Mouse (Mus musculus) yolk sac, embryonic 10.5 days (tissue): ENCODE measurements around the gene Lactb.

Experiments used
- DNase-seq: peaks from one replicate; pipeline ENCODE4 v3.0.0-alpha.2; 2017; ENCODE audit warnings: low spot score

The Lactb gene

GRCm38 (mm10) chr9:66980458-66980857 lies 5.2 kb upstream of the Lactb start:
- peak; percentile 44 for DNase-seq

- DNase-seq, result no peak
These were observed 3.2 kb upstream of the Lactb start for GRCm38 (mm10) chr9:66978468-66978867.

DNA sequence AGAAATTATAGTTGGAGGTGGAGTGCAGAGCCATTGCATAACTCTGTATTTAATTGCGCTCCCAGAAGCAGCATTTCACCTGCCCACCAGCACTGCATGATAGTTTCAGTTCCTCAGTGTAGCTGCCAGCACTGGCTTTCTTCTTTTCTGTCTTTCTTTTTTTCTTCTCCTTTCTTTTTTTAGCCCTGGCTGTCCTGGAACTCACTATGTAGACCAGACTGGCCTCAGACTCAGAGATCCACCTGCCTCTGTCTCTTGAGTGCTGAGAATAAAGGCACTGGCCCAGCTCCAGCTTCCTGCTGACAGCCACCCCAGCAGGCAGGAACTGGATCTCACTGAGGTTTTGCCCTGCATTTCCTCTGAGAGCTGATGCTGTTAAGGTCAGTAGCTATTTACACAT lies 2.7 kb upstream of the Lactb start:
- DNase-seq, result no peak

DNA sequence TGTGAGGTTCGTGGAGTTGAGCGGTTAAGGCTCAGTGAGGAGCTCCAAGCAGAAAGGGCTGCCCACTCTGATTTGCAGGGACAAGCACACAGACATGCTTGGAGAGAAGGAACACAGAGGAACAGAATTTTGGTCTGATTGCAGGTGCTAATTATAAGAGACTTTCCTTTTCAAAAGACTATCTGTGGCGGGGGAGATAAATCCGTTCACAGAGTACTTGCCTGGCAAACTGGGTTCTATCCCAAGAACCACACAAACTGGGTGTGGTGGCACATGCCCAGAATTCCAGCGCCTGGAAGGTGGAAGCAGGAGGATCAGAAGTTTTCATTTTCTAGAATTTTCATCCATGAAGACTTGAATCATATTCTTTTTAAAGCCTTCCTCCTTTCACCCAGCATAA lies 1.8 kb upstream of the Lactb start:
- no peak for DNase-seq

DNA sequence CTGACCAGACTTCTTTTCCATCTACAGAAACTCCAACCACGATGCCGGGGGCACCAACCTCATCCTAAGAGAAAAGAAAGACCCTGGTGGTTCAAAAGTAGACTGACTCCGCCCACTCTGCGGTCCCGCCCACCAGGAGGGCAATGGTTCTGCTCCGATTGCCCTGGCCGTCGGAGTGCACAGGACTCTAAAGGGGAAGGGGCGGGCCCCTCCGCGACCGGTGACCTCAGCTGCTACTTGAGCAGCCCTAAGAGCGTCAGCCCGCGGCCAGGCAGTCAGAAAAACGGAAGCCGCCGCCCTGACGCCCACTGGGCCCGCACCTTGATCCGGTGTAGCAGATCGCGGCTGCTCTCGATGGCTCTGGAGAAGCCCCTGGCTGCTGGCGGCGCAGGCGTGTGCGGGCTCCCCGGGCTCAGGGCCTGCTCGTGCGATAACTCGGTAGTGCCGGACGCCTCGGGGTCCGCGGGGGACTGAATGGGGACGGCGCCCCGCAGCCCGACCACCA lies 511 bp downstream of the Lactb start:
- peak; percentile 89 for DNase-seq

DNA sequence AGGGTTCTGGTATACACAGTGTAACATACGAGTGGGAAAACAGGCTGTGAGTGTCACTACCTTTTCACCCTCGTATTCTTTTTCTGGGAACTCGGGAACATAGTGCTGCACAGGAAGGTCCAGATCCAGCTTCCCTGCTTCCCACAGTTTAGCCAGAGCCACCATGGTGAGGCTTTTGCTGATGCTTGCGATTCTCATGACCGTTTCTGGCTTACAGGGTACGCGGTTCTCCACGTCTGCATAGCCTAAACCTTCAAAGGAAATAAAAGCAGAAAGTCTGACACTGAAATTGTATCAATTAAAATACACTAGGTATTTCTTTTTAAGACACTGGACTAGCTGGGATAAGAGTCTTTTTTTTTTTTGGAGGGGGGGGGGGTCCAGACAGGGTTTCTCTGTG lies 4.2 kb downstream of the Lactb start:
- no peak for DNase-seq

GRCm38 (mm10) chr9:66967492-66967891 lies 7.8 kb downstream of the Lactb start:
- no peak for DNase-seq

DNA sequence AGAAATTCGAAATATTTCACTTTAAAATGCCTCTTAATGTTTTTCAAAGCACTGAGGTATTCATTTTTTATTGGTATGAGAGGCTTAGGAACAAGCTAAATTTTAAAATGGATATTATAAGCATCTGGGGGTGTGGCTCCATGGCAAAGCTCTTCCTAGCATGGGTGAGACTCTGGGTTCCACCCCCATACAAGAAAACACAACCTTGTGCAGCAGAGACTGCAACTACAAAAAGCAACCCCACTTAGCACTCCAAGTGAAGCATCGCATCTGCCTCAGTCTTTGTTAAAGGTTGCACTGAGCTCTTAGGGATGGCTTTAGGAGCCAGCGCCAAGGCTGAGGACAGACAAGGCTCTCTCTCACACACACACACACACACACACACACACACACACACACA lies 13.8 kb downstream of the Lactb start:
- DNase-seq, result no peak

DNA sequence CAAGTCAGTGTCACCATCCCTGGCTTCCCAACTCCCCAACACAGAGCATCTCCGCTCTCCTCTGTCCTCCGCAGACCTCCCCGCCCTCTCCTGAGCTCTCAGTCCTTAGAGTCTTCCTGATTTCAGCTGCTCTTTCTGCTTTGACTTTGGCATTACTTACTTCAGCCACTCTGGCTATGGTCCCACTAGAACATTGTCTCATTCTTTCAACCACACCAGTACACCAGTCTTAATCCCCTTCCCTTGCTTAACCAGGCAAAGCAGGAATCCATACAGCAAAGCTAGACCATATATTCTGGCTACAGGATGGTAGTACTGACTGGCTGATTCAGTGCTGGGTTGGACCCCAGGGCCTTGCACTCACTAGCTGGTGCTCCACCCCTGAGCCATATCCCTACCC lies 17.8 kb downstream of the Lactb start:
- no peak for DNase-seq

GRCm38 (mm10) chr9:66952886-66953285 lies 22.4 kb downstream of the Lactb start:
- DNase-seq, result no peak

GRCm38 (mm10) chr9:66952321-66952720 lies 23.0 kb downstream of the Lactb start:
- no peak for DNase-seq

DNA sequence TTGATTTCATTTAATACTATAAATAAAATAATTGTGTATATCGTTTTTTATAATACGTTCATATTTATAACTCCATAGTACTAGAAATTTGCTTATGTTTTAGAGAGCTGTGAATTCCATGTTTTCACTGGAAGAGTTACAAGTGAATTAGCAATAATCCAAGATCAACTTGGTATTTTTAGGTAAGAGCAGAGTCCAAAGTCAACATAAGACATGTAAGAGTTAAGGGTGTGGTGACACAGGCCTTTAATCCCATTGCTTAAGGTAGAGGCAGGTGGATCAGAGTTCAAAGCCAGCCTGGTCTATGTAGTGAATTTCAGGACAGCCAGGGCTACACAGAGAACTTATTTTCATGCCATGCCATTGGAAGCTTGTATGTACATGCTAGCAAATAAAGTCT lies 26.7 kb downstream of the Lactb start:
- DNase-seq, result no peak

- DNase-seq, result peak; percentile 98
These were observed 29.3 kb downstream of the Lactb start, which contains the start of gene Rps27l for GRCm38 (mm10) chr9:66945647-66946641. Gene Rps27l, plus strand, starts transcription at chr9:66946086.

DNA sequence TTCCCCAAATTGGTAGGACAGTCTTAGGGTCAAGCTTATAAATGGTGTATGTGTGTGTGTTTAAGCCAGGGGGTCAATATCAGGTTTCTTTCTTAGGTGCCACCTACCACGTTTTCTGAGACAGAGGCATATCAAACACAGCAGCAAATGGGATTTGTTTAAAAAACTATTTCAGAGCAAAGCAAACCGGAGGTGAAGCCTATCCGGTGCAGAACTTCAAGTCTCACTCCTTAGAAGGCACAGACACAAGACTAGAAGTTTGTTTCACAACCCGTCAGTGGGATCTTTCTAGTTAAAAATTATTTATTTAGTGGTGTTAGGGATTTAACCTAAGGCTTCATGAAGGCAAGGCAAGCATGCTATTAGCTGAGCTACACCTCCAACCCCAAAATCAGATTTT lies 30.1 kb downstream of the Lactb start:
- no peak for DNase-seq

DNA sequence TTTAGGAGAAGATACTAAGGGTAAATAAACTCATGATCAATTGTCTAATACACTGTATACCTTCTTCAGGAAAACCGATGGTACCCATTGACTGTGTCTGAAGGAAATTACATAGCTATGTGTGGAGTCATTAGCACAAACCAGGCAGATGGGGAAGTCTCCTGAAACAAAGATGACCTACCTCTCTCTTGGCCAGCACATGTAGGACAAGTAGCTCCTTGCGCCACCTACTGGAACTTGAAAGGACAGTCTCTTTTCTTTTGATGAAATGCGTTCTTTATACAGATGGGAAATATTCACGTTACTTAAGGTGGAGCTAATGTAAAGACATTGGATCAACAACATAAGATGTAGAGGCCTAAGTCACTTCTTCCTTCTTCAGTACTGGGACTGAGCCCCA lies 36.4 kb downstream of the Lactb start:
- peak; percentile 23 for DNase-seq

GRCm38 (mm10) chr9:66937507-66937906 lies 37.8 kb downstream of the Lactb start:
- no peak for DNase-seq

- DNase-seq, result no peak
These were observed 41.1 kb downstream of the Lactb start for GRCm38 (mm10) chr9:66933869-66934808.

GRCm38 (mm10) chr9:66930351-66930750 lies 44.9 kb downstream of the Lactb start:
- DNase-seq, result no peak

DNA sequence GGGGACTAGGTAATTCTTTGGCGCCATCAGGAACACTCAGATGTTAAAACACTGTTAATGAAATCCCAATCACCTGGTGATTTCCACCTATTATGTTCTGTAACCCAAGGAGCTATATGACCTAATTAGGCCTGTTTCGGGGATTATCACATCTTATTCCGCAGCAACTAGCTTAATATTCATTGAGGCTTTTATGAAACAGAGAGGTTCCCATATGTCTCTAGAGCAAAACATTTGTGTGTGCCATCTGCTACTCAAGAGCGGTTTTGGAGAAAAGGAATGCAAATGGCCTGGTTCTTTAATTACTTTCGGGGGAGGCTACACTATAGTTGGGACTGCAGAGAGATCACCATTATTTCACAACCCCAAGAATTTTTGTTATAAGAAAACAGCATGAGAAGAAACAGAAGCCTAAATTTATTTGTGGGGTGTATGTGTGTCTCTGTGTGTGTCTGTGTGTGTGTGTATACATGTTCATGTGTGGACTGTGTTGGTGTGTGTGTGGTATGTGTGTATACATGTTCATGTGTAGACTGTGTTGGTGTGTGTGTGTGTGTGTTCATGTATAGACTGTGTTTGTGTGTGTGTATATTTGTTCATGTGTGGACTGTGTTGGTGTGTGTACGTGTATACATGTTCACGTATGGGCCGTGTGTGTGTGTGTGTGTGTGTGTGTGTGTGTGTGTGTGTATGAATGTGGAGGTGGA lies 47.4 kb downstream of the Lactb start:
- no peak for DNase-seq

GRCm38 (mm10) chr9:66925853-66926252 lies 49.4 kb downstream of the Lactb start:
- DNase-seq, result no peak

- no peak for DNase-seq
These were observed 53.2 kb downstream of the Lactb start for GRCm38 (mm10) chr9:66922076-66922475.
